Mouse (Mus musculus): ENCODE measurements around the gene Efcab7. TPM values are rescaled to one million over a fixed set of nuclear protein-coding genes. Genes with fewer than 3 reads are reported as not detected.

Gene Efcab7
- polyA plus RNA-seq, 1 experiment from 2014 or later = 3.6 TPM

- WGBS (ENCODE audit: insufficient replicate concordance) = under 1% methylated on average over 57 of the region's 57 CpGs
Measured at GRCm38 (mm10) chr4:99929613-99930517, 100.9 kb downstream of the Efcab7 start, which contains the start of gene Itgb3bp. TSS of gene Itgb3bp (minus strand) at chr4:99929813.

GRCm38 (mm10) chr4:99930518-99931239 lies 101.7 kb downstream of the Efcab7 start:
- H3K9me3 ChIP-seq (replicated peaks) = no peaks in the 10 kb centered on the region
- peak overlapping the region; percentile 21; the same call in 1 of the 2 replicates for H3K9ac ChIP-seq
- H3K4me1 ChIP-seq (replicated peaks) = peaks cover 32% of the 10 kb centered on the region; the same call in 1 of the 2 replicates
- H3K27ac ChIP-seq (replicated peaks) = peak overlapping the region; percentile 48
- H3K4me3 ChIP-seq (replicated peaks) = peak overlapping the region; percentile 65
- H3K4me2 ChIP-seq = peak overlapping the region; percentile 79
- no peak for ATAC-seq (ENCODE audit: insufficient read depth)
- H3K27me3 ChIP-seq = no peaks in the 10 kb centered on the region
- 51% methylated on average over 10 of the region's 10 CpGs for WGBS (ENCODE audit: insufficient replicate concordance)
- peaks cover 4% of the 10 kb centered on the region; the same call in 1 of the 2 replicates for H3K36me3 ChIP-seq (replicated peaks)

More at GRCm38 (mm10) chr4:99929613-99930517, 100.9 kb downstream of the Efcab7 start, which contains the start of gene Itgb3bp:
- no peaks in the 10 kb centered on the region for H3K36me3 ChIP-seq (replicated peaks)
- H3K4me3 ChIP-seq (replicated peaks) = peak within 1 kb of the TSS; percentile 65
- H3K27me3 ChIP-seq = no peaks in the 10 kb centered on the region
- peak within 1 kb of the TSS; percentile 79 for H3K4me2 ChIP-seq
- H3K4me1 ChIP-seq (replicated peaks) = peaks cover 32% of the 10 kb centered on the region; the same call in 1 of the 2 replicates
- H3K9ac ChIP-seq = peak within 1 kb of the TSS; percentile 59
- ATAC-seq (ENCODE audit: insufficient read depth) = peak; percentile 82
- peak within 1 kb of the TSS; percentile 89 for H3K27ac ChIP-seq (replicated peaks)
- no peaks in the 10 kb centered on the region for H3K9me3 ChIP-seq (replicated peaks)

GRCm38 (mm10) chr4:99931240-99931580 lies 102.2 kb downstream of the Efcab7 start:
- Histone ChIP-seq H3K4me1 (replicated peaks) (peaks cover 32% of the 10 kb centered on the region; the same call in 1 of the 2 replicates), H3K9me3 (replicated peaks) (no peaks in the 10 kb centered on the region), H3K27me3 (no peaks in the 10 kb centered on the region), H3K36me3 (replicated peaks) (peaks cover 4% of the 10 kb centered on the region; the same call in 1 of the 2 replicates), H3K4me2 (peak overlapping the region; percentile 79), H3K27ac (replicated peaks) (peak overlapping the region; percentile 48), H3K4me3 (replicated peaks) (peak overlapping the region; percentile 65), H3K9ac (peak overlapping the region; percentile 21; the same call in 1 of the 2 replicates)
- no peak for ATAC-seq (ENCODE audit: insufficient read depth)
- WGBS (ENCODE audit: insufficient replicate concordance) = 58% methylated on average over 11 of the region's 11 CpGs

GRCm38 (mm10) chr4:99931807-99932206 lies 102.8 kb downstream of the Efcab7 start:
- Histone ChIP-seq H3K27ac (replicated peaks) (no peak overlapping the region; the same call in 1 of the 2 replicates), H3K4me3 (replicated peaks) (no peak overlapping the region), H3K4me2 (peak overlapping the region; percentile 79), H3K36me3 (replicated peaks) (peaks cover 4% of the 10 kb centered on the region; the same call in 1 of the 2 replicates), H3K27me3 (no peaks in the 10 kb centered on the region), H3K9ac (no peak overlapping the region), H3K4me1 (replicated peaks) (peaks cover 26% of the 10 kb centered on the region; the same call in 1 of the 2 replicates), H3K9me3 (replicated peaks) (no peaks in the 10 kb centered on the region)
- 68% methylated on average over 4 of the region's 4 CpGs for WGBS (ENCODE audit: insufficient replicate concordance)
- no peak for ATAC-seq (ENCODE audit: insufficient read depth)

- no peak overlapping the region for H3K4me3 ChIP-seq (replicated peaks)
- no peak overlapping the region for H3K9ac ChIP-seq
- H3K4me2 ChIP-seq = no peak overlapping the region
- H3K27me3 ChIP-seq = no peaks in the 10 kb centered on the region
- 72% methylated on average over 7 of the region's 7 CpGs for WGBS (ENCODE audit: insufficient replicate concordance)
- peaks cover 4% of the 10 kb centered on the region; the same call in 1 of the 2 replicates for H3K36me3 ChIP-seq (replicated peaks)
- no peaks in the 10 kb centered on the region for H3K9me3 ChIP-seq (replicated peaks)
- ATAC-seq (ENCODE audit: insufficient read depth) = no peak
- no peak overlapping the region for H3K27ac ChIP-seq (replicated peaks)
- H3K4me1 ChIP-seq (replicated peaks) = peaks cover 18% of the 10 kb centered on the region
Measured at GRCm38 (mm10) chr4:99934859-99935258, 105.9 kb downstream of the Efcab7 start.

- WGBS (ENCODE audit: insufficient replicate concordance) = 65% methylated on average over 5 of the region's 5 CpGs
Measured at GRCm38 (mm10) chr4:99936278-99936677, 107.3 kb downstream of the Efcab7 start.

GRCm38 (mm10) chr4:99939711-99940505 lies 110.9 kb downstream of the Efcab7 start:
- Histone ChIP-seq H3K9ac (no peak overlapping the region), H3K4me2 (no peak overlapping the region), H3K27me3 (no peaks in the 10 kb centered on the region), H3K9me3 (replicated peaks) (no peaks in the 10 kb centered on the region), H3K4me3 (replicated peaks) (no peak overlapping the region), H3K27ac (replicated peaks) (no peak overlapping the region), H3K36me3 (replicated peaks) (peaks cover 4% of the 10 kb centered on the region; the same call in 1 of the 2 replicates), H3K4me1 (replicated peaks) (peaks cover 12% of the 10 kb centered on the region)
- no peak for ATAC-seq (ENCODE audit: insufficient read depth)
- 57% methylated on average over 16 of the region's 16 CpGs for WGBS (ENCODE audit: insufficient replicate concordance)

More at GRCm38 (mm10) chr4:99936278-99936677, 107.3 kb downstream of the Efcab7 start:
- Histone ChIP-seq H3K9me3 (replicated peaks) (no peaks in the 10 kb centered on the region), H3K4me1 (replicated peaks) (peaks cover 15% of the 10 kb centered on the region), H3K27me3 (no peaks in the 10 kb centered on the region), H3K27ac (replicated peaks) (no peak overlapping the region), H3K4me2 (no peak overlapping the region), H3K9ac (no peak overlapping the region), H3K36me3 (replicated peaks) (peaks cover 4% of the 10 kb centered on the region; the same call in 1 of the 2 replicates), H3K4me3 (replicated peaks) (no peak overlapping the region)
- ATAC-seq (ENCODE audit: insufficient read depth) = no peak

- Histone ChIP-seq H3K4me1 (replicated peaks) (peaks cover 12% of the 10 kb centered on the region), H3K9ac (no peak overlapping the region), H3K36me3 (replicated peaks) (no peaks in the 10 kb centered on the region), H3K27ac (replicated peaks) (no peak overlapping the region), H3K9me3 (replicated peaks) (no peaks in the 10 kb centered on the region), H3K4me2 (no peak overlapping the region), H3K4me3 (replicated peaks) (no peak overlapping the region), H3K27me3 (no peaks in the 10 kb centered on the region)
- ATAC-seq (ENCODE audit: insufficient read depth) = 0 out of 2 replicates have a peak, but pooled peaks have one; percentile 19
- 54% methylated on average over 10 of the region's 10 CpGs for WGBS (ENCODE audit: insufficient replicate concordance)
Measured at GRCm38 (mm10) chr4:99941655-99942414, 112.8 kb downstream of the Efcab7 start.

- Histone ChIP-seq H3K9me3 (replicated peaks) (no peaks in the 10 kb centered on the region), H3K4me1 (replicated peaks) (peaks cover 5% of the 10 kb centered on the region), H3K9ac (no peak overlapping the region), H3K36me3 (replicated peaks) (no peaks in the 10 kb centered on the region), H3K4me3 (replicated peaks) (no peak overlapping the region), H3K4me2 (no peak overlapping the region), H3K27ac (replicated peaks) (no peak overlapping the region), H3K27me3 (no peaks in the 10 kb centered on the region)
- 40% methylated on average over 2 of the region's 2 CpGs for WGBS (ENCODE audit: insufficient replicate concordance)
- no peak for ATAC-seq (ENCODE audit: insufficient read depth)
Measured at GRCm38 (mm10) chr4:99944606-99945005, 115.6 kb downstream of the Efcab7 start.

- no peak overlapping the region for H3K4me2 ChIP-seq
- no peaks in the 10 kb centered on the region for H3K36me3 ChIP-seq (replicated peaks)
- H3K9me3 ChIP-seq (replicated peaks) = no peaks in the 10 kb centered on the region
- H3K9ac ChIP-seq = no peak overlapping the region
- ATAC-seq (ENCODE audit: insufficient read depth) = no peak
- no peaks in the 10 kb centered on the region for H3K27me3 ChIP-seq
- no peak overlapping the region for H3K4me3 ChIP-seq (replicated peaks)
- H3K4me1 ChIP-seq (replicated peaks) = peaks cover 3% of the 10 kb centered on the region; the same call in 1 of the 2 replicates
- no peak overlapping the region for H3K27ac ChIP-seq (replicated peaks)
- 73% methylated on average over 7 of the region's 7 CpGs for WGBS (ENCODE audit: insufficient replicate concordance)
Measured at GRCm38 (mm10) chr4:99945011-99945410, 116.0 kb downstream of the Efcab7 start.

Data from liver, embryonic 15.5 days (tissue).